Mouse (Mus musculus) liver, embryonic 13.5 days (tissue): Measurements from ENCODE around the gene Adarb2. TPM values are rescaled to one million over a fixed set of nuclear protein-coding genes. Genes with fewer than 3 reads are reported as not detected.
A peak's percentile ranks its signal among the peaks of the same experiment; 100 is the strongest.

Experiments used
- ATAC-seq: fragments of 200-750 bp; cut with Nextera tagmentation; 2 replicates; pipeline ENCODE4 v1.8.0; 2017; ENCODE audit warnings: low read depth, mild to moderate bottlenecking, moderate number of reproducible peaks, moderate library complexity
- DNase-seq: peaks from one replicate; pipeline ENCODE4 v3.0.0; 2022
- H3K27ac ChIP-seq: fragments of 300-500 bp; sonication (generic); 2 replicates; pipeline ENCODE4 v1.5.1; 2015; ENCODE audit warnings: moderate library complexity, mild to moderate bottlenecking, inconsistent platforms
- H3K27me3 ChIP-seq: fragments of 300-500 bp; sonication (generic); 2 replicates; pipeline ENCODE4 v1.6.1; 2015; ENCODE audit warnings: mild to moderate bottlenecking, inconsistent platforms
- H3K36me3 ChIP-seq: fragments of 300-500 bp; sonication (generic); 2 replicates; pipeline ENCODE4 v1.6.1; 2015; ENCODE audit warnings: mild to moderate bottlenecking, inconsistent platforms
- H3K4me1 ChIP-seq: fragments of 300-500 bp; sonication (generic); replicated peaks from 2 replicates; pipeline ENCODE4 v1.6.1; 2015; ENCODE audit warnings: inconsistent platforms
- H3K4me2 ChIP-seq: fragments of 300-500 bp; sonication (generic); 2 replicates; pipeline ENCODE4 v1.6.1; 2015; ENCODE audit warnings: inconsistent platforms, mild to moderate bottlenecking, moderate library complexity
- H3K4me3 ChIP-seq: fragments of 300-500 bp; sonication (generic); replicated peaks from 2 replicates; pipeline ENCODE4 v1.5.1; 2015; ENCODE audit warnings: mild to moderate bottlenecking, inconsistent platforms
- H3K9ac ChIP-seq: fragments of 300-500 bp; sonication (generic); 2 replicates; pipeline ENCODE4 v1.6.1; 2015; ENCODE audit warnings: mild to moderate bottlenecking, inconsistent platforms
- H3K9me3 ChIP-seq: fragments of 300-500 bp; sonication (generic); replicated peaks from 2 replicates; pipeline ENCODE4 v1.6.1; 2016; ENCODE audit warnings: inconsistent platforms
- WGBS: fragments of 180-500 bp; shearing (Covaris S2); methylation state at CpG from one replicate; pipeline ENCODE4 v1.1.7; 2015; ENCODE audit not compliant: insufficient replicate concordance; 5-methylcytosine and 5-hydroxymethylcytosine counted together
- polyA plus RNA-seq: library from polyadenylated mRNA; unstranded; fragments of >200 nt; fragmentation: Nextera tagmentation; extraction: Ambion mirVana; gene quantifications from 2 replicates; pipeline ENCODE4 v1.2.1, GENCODE M21; 2015

Adarb2 gene
- polyA plus RNA-seq, 1 experiment from 2014 or later = 0.18 TPM

DNA sequence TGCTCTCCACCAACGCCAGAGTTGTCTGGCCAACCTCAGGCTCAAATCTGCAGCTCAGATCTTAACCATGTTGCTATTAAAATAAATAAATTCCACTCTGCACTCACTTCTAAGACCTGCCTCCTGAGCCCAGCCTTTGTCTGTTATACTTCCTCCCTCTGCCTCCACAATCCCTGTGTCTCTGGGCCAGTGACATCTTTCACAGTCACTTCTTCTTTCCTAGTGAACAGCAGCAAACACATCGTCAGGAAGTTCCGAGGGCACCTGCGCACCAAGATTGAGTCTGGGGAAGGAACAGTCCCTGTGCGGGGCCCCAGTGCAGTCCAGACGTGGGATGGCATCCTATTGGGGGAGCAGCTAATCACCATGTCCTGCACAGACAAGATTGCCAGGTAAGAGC is 510.7 kb downstream of the Adarb2 start:
- H3K4me1 ChIP-seq = no peaks in the 10 kb centered on the region
- H3K9ac ChIP-seq = no peak overlapping the region
- H3K27me3 ChIP-seq = no peaks in the 10 kb centered on the region
- WGBS = 21% methylated on average over 6 of the region's 6 CpGs
- ATAC-seq = no peak
- DNase-seq = no peak
- no peak overlapping the region for H3K4me2 ChIP-seq
- H3K9me3 ChIP-seq = no peaks in the 10 kb centered on the region
- no peak overlapping the region for H3K4me3 ChIP-seq
- no peak overlapping the region for H3K27ac ChIP-seq
- no peaks in the 10 kb centered on the region for H3K36me3 ChIP-seq

DNA sequence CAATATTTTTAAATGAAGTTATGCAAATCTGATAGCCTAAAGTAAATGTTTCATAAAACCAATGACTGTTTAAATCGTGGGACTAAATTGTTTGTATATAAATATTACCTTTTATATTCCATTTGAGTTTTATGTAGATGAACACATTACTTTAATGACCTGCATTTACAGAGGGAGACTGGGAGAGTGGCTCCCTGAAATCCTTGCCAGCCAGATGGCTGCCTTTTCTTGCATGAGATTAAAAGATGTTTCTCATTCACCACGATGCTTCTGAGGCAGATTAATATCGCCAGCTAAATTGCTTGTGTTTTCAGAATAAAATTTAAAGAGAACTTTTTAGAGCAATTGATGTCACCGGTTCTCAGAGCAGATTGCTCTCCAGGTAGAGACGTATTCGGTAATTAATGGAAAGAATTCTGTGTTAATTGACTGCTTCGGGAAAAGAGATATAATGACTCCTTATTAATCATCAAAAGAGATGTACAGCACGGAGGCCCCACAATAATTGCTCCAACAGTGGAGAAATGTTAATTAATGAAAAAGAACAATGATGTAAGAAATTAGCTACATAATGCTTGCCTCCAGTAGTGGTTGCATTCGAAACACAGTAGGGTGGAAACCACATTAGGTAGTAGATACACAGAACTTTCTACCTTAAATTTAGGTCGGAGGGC is 527.4 kb downstream of the Adarb2 start:
- 65% methylated on average over 10 of the region's 10 CpGs for WGBS
- no peak for DNase-seq
- no peaks in the 10 kb centered on the region for H3K9me3 ChIP-seq
- no peaks in the 10 kb centered on the region for H3K27me3 ChIP-seq
- no peak for ATAC-seq
- H3K27ac ChIP-seq = no peak overlapping the region
- no peaks in the 10 kb centered on the region for H3K4me1 ChIP-seq
- H3K9ac ChIP-seq = no peak overlapping the region
- H3K4me2 ChIP-seq = no peak overlapping the region
- no peaks in the 10 kb centered on the region for H3K36me3 ChIP-seq
- H3K4me3 ChIP-seq = no peak overlapping the region

DNA sequence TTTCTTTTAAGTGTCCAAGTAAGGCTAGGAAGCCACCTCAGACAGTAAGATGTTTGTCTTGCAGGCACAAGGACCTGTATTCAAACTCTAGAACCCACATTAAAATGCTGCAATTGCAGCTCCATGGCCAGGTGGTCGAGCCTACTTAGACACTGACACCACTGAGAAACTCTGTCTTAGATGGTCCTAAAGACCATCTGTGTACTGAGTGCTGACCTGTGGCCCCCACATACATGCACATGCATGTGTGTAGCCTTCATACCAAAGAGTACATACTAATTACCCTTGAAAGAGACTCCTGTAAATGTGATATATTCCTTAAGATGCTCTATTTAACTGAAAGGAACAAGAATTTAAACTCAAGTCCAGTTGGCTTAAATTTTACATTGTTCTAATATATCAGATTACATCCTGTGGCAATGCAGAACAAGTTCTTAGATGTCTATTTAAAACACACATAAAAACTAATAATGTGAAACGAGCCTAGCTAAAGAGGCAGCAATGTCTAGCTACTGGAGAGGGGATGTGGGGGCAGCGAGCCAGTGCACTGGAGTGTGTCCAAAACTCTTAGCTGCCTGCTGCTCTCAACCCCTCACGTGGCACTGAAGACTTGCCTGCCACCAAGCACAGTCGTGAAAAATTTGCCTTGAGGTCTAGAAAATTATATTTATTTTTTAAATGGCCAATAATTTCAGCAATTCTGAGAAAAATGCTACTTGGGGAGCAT is 534.6 kb downstream of the Adarb2 start:
- no peak for DNase-seq
- WGBS = 38% methylated on average over 5 of the region's 5 CpGs
- H3K4me3 ChIP-seq = no peak overlapping the region

DNA sequence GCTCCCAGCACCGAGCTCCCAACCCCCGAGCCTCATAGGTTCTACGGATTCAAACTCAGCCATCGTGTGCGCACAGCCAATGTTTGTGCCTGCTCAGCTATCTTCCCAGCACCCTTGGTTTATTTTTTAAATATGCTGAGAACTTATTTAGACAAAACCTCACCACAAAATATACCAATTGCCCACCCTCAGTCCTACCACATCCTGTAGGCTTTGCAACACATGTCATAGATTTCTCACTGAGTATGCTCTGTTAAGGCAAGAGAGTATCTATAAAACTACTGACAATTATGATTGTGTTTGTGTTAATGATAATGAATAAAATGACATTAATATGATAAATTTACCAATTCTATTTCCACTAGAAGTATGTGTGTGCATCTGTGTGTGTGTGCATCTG is 540.1 kb downstream of the Adarb2 start:
- no peak for ATAC-seq
- Histone ChIP-seq H3K27ac (no peak overlapping the region), H3K4me2 (no peak overlapping the region), H3K27me3 (no peaks in the 10 kb centered on the region), H3K4me1 (no peaks in the 10 kb centered on the region), H3K36me3 (no peaks in the 10 kb centered on the region), H3K9ac (no peak overlapping the region), H3K9me3 (no peaks in the 10 kb centered on the region), H3K4me3 (no peak overlapping the region)
- no peak for DNase-seq
- WGBS = 73% methylated on average over 5 of the region's 5 CpGs

More for the DNA sequence above, 534.6 kb downstream of the Adarb2 start:
- no peaks in the 10 kb centered on the region for H3K9me3 ChIP-seq
- no peak overlapping the region for H3K9ac ChIP-seq
- no peak overlapping the region for H3K4me2 ChIP-seq
- no peaks in the 10 kb centered on the region for H3K27me3 ChIP-seq
- ATAC-seq = no peak
- H3K4me1 ChIP-seq = no peaks in the 10 kb centered on the region
- H3K27ac ChIP-seq = no peak overlapping the region
- no peaks in the 10 kb centered on the region for H3K36me3 ChIP-seq

DNA sequence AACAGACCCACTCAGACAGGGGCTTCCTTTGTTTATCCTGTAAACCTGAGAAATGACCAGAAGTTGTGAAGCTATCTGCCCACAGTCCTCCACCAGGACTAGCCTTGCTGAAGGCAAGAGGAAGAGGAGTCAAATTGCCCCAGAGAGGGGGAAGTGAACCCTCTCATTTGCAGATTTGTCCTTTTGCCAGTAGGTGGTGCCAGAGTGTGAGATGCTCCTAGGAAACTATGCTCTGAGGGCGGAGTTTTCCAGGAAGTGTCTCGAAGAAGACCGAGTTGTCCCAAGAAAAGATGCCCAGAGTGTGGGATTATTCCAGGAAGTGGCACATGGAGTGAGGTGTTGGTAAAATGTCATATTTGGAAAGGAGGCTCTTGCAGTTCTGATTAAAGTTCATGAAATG is 541.9 kb downstream of the Adarb2 start:
- ATAC-seq = no peak
- H3K27ac ChIP-seq = no peak overlapping the region
- peak; percentile 3 for DNase-seq
- H3K4me2 ChIP-seq = no peak overlapping the region
- no peak overlapping the region for H3K9ac ChIP-seq
- H3K4me3 ChIP-seq = no peak overlapping the region
- no peaks in the 10 kb centered on the region for H3K4me1 ChIP-seq
- H3K36me3 ChIP-seq = no peaks in the 10 kb centered on the region
- H3K9me3 ChIP-seq = no peaks in the 10 kb centered on the region
- H3K27me3 ChIP-seq = no peaks in the 10 kb centered on the region
- WGBS = 33% methylated on average over 3 of the region's 3 CpGs

DNA sequence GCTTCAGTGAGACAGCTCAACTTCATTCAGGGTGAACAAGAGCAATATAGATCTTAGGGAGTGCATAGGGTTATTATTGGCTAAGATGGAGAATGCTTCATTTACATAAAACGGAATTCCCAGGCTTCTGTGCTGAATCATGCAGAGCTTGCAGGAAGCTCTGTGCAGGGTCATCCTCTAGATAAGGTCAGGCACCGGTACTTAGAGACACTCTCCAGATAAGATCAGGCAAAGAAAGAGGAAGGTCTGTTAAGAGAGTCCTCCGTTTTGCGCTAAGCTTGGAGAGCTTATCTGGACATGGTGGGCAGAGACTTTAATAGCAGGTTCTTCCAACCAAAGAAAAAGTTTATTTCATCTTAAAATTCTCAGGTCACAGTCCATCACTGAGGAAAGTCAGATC is 542.9 kb downstream of the Adarb2 start:
- no peaks in the 10 kb centered on the region for H3K27me3 ChIP-seq
- 8% methylated on average over 4 of the region's 4 CpGs for WGBS
- no peaks in the 10 kb centered on the region for H3K4me1 ChIP-seq
- H3K9ac ChIP-seq = no peak overlapping the region
- no peak overlapping the region for H3K27ac ChIP-seq
- no peak for ATAC-seq
- H3K9me3 ChIP-seq = no peaks in the 10 kb centered on the region
- H3K36me3 ChIP-seq = no peaks in the 10 kb centered on the region
- no peak overlapping the region for H3K4me2 ChIP-seq
- no peak overlapping the region for H3K4me3 ChIP-seq
- DNase-seq = no peak

DNA sequence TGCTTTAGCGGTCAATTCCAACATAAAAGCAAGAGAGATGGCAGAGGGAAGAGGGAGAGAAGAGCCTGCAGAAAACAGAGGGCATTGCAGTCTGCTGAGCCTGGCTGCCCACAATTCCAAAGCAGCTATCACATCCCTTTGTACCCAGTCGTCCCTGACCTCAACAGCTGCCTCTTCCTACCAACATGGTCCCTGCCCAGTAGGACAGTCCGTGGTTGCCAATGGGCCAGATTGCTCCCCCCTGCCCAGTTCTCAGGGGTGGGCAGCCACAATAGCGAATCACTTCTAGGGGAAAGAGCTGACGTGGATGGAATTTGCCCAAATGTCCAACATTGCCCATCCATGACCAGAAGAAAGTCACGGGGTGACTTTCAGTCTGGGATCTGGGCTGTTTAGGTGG is 546.8 kb downstream of the Adarb2 start:
- no peak overlapping the region for H3K4me2 ChIP-seq
- DNase-seq (no peak), ATAC-seq (no peak)
- H3K9me3 ChIP-seq = no peaks in the 10 kb centered on the region
- H3K27me3 ChIP-seq = no peaks in the 10 kb centered on the region
- 67% methylated on average over 6 of the region's 6 CpGs for WGBS
- no peaks in the 10 kb centered on the region for H3K4me1 ChIP-seq
- no peak overlapping the region for H3K9ac ChIP-seq
- no peak overlapping the region for H3K4me3 ChIP-seq
- no peak overlapping the region for H3K27ac ChIP-seq
- no peaks in the 10 kb centered on the region for H3K36me3 ChIP-seq

DNA sequence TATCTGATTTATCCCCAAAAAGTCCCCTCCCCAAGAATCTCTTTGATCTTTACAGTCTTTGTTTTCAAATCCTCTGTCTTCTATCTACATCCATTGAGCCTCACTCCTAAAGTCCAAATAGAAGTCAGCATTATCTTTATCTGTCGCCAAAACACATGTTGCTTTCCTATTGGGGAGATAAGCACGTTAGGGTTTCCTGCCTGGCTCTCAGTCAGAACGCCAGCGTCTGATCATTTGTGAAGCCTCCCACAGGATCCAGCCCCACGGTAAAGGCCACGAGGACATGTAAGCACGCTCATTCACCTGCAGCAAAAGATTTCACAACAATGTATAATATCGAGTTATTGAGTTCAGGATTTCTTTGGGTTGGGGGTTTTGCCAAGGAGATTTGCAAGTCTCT is 558.3 kb downstream of the Adarb2 start:
- peak overlapping the region; percentile 15; the same call in 1 of the 2 replicates for H3K4me2 ChIP-seq

DNA sequence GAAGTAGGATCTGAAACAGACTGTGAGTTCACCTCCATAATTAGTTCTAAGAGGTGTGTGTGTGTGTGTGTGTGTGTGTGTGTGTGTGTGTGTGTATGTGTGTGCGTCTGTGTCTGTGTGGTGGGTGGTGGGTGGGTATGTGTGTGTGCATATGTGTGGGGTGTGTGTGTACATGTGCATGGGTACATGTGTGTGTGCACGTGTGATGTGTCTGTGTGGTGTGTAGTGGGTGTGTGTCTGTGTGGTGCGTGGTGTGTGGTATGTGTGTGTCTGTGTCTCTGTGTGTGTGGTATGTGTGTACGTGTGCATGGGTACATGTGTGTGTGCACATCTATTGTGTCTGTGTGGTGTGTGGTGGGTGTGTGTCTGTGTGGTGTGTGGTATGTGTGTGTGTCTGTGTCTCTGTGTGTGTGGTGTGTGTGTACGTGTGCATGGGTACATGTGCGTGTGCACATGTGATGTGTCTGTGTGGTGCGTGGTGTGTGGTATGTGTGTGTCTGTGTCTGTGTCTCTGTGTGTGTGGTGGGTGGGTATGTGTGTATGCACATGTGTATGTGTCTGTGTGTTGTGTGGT is 567.1 kb downstream of the Adarb2 start:
- no peak overlapping the region for H3K4me3 ChIP-seq
- H3K27me3 ChIP-seq = no peaks in the 10 kb centered on the region
- H3K4me1 ChIP-seq = no peaks in the 10 kb centered on the region
- H3K36me3 ChIP-seq = no peaks in the 10 kb centered on the region
- WGBS = 74% methylated on average over 7 of the region's 7 CpGs
- no peaks in the 10 kb centered on the region; the same call in 1 of the 2 replicates for H3K9me3 ChIP-seq
- H3K4me2 ChIP-seq = no peak overlapping the region
- ATAC-seq (no peak), DNase-seq (no peak)
- no peak overlapping the region for H3K9ac ChIP-seq
- no peak overlapping the region for H3K27ac ChIP-seq

More for the DNA sequence above, 558.3 kb downstream of the Adarb2 start:
- Histone ChIP-seq H3K27me3 (no peaks in the 10 kb centered on the region), H3K4me1 (peaks cover 7% of the 10 kb centered on the region; the same call in 1 of the 2 replicates), H3K4me3 (no peak overlapping the region), H3K27ac (no peak overlapping the region), H3K9ac (no peak overlapping the region), H3K9me3 (no peaks in the 10 kb centered on the region), H3K36me3 (no peaks in the 10 kb centered on the region)
- no peak for DNase-seq
- 11% methylated on average over 8 of the region's 8 CpGs for WGBS
- ATAC-seq = peak; percentile 65

DNA sequence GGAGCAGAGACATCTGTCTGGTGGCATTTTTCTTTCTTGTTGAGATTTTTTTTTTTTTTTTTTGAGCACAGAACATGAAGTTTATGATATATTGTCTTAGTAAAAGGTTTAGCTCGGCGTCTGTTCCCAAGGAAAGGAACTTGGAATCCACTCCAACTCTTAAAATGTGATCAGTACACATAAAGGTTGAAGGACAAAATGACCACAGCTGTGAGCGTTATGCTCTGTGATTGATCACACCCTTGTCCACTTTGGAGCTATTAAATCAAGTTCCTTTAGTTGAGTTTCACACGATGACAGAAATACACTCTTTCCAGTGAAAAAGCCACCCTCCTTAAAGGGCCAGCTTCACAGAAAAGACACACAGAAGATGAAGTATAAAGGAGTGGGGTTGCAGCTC is 568.0 kb downstream of the Adarb2 start:
- no peak overlapping the region for H3K4me2 ChIP-seq
- H3K9ac ChIP-seq = no peak overlapping the region
- H3K36me3 ChIP-seq = no peaks in the 10 kb centered on the region
- no peaks in the 10 kb centered on the region for H3K4me1 ChIP-seq
- no peaks in the 10 kb centered on the region; the same call in 1 of the 2 replicates for H3K9me3 ChIP-seq
- DNase-seq = no peak
- ATAC-seq = no peak
- 65% methylated on average over 4 of the region's 4 CpGs for WGBS
- H3K4me3 ChIP-seq = no peak overlapping the region
- H3K27ac ChIP-seq = no peak overlapping the region
- H3K27me3 ChIP-seq = no peaks in the 10 kb centered on the region

DNA sequence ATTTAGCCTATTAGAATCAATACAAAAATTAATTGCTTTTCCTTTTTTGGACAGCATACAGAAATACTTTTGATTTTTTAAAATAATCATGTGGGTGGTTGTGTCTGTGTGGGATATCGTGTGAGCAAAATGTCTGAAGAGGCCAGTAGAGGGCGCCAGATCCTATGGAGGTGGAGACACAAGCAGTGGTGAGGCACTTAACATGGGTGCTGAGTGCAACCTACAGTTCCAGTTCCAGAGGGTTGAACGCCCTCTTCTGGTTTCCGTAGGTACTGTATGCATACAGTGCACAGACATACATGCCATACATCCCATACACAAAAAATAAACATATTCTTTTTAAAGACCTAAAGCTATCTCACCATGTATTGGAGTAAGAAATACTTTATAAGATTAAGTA is 577.8 kb downstream of the Adarb2 start:
- Histone ChIP-seq H3K9me3 (no peaks in the 10 kb centered on the region), H3K4me3 (no peak overlapping the region), H3K4me2 (no peak overlapping the region), H3K27ac (no peak overlapping the region), H3K4me1 (no peaks in the 10 kb centered on the region), H3K27me3 (no peaks in the 10 kb centered on the region), H3K36me3 (no peaks in the 10 kb centered on the region), H3K9ac (no peak overlapping the region)
- ATAC-seq = peak; percentile 73
- WGBS = 26% methylated on average over 4 of the region's 4 CpGs
- peak; percentile 50 for DNase-seq
